Mouse (Mus musculus) forebrain, embryonic 11.5 days (tissue): ENCODE measurements at regions not wholly inside any gene's neighbourhood (a gene's known extent, or its start where the extent isn't known, plus 50 kb on each side); places are given as distances from the start of the nearest gene placed in this dataset.

Experiments used
- ATAC-seq: fragments of 200-750 bp; cut with Nextera tagmentation; replicated peaks from 2 replicates; pipeline ENCODE4 v1.8.0; 2017; ENCODE audit warnings: moderate TSS enrichment; ENCODE audit not compliant: low FRiP score
- DNase-seq: peaks from one replicate; pipeline ENCODE4 v3.0.0-alpha.2; 2017; ENCODE audit warnings: low spot score
- H3K27ac ChIP-seq: fragments of 300-500 bp; sonication (generic); 2 replicates; pipeline ENCODE4 v1.5.1; 2014; ENCODE audit warnings: low read depth, low read length
- H3K27me3 ChIP-seq: fragments of 300-500 bp; sonication (generic); 2 replicates; pipeline ENCODE4 v1.6.1; 2014; ENCODE audit warnings: mild to moderate bottlenecking, low read length, mixed read lengths; ENCODE audit not compliant: control insufficient read depth, insufficient read depth
- H3K36me3 ChIP-seq: fragments of 300-500 bp; sonication (generic); 2 replicates; pipeline ENCODE4 v1.6.1; 2014; ENCODE audit warnings: mild to moderate bottlenecking, low read length, moderate library complexity, mixed read lengths; ENCODE audit not compliant: control insufficient read depth, insufficient read depth
- H3K4me1 ChIP-seq: fragments of 300-500 bp; sonication (generic); replicated peaks from 2 replicates; pipeline ENCODE4 v1.6.1; 2014; ENCODE audit warnings: low read length, mixed read lengths; ENCODE audit not compliant: control insufficient read depth, insufficient read depth
- H3K4me2 ChIP-seq: fragments of 300-500 bp; sonication (generic); 2 replicates; pipeline ENCODE4 v1.6.1; 2014; ENCODE audit warnings: low read depth, mild to moderate bottlenecking, low read length, moderate library complexity, mixed read lengths; ENCODE audit not compliant: severe bottlenecking
- H3K4me3 ChIP-seq: fragments of 300-500 bp; sonication (generic); 2 replicates; pipeline ENCODE4 v1.5.1; 2014; ENCODE audit warnings: low read depth, low read length
- H3K9ac ChIP-seq: fragments of 300-500 bp; sonication (generic); 2 replicates; pipeline ENCODE4 v1.6.1; 2014; ENCODE audit warnings: low read length
- H3K9me3 ChIP-seq: fragments of 300-500 bp; sonication (generic); 2 replicates; pipeline ENCODE4 v1.6.1; 2016; ENCODE audit warnings: low read length, mixed read lengths; ENCODE audit not compliant: control insufficient read depth
- WGBS: fragments of 180-500 bp; shearing (Covaris S2); extraction: QIAGEN DNeasy Blood & Tissue Kit; methylation state at CpG from one replicate; pipeline ENCODE4 v1.1.7; 2014; 5-methylcytosine and 5-hydroxymethylcytosine counted together

GRCm38 (mm10) chr11:18278585-18279136, 325.0 kb upstream of the Etaa1 start:
- ATAC-seq: no peak
- Histone ChIP-seq H3K4me2 (no peak overlapping the region), H3K9ac (no peak overlapping the region), H3K9me3 (no peaks in the 10 kb centered on the region), H3K27ac (no peak overlapping the region), H3K4me1 (no peaks in the 10 kb centered on the region), H3K4me3 (no peak overlapping the region), H3K27me3 (no peaks in the 10 kb centered on the region), H3K36me3 (no peaks in the 10 kb centered on the region)
- no peak for DNase-seq
- WGBS: 75% methylated on average over 2 of the region's 2 CpGs

- H3K9ac ChIP-seq: no peak overlapping the region
Observed at GRCm38 (mm10) chr11:18272392-18272791, 318.7 kb upstream of the Etaa1 start.

GRCm38 (mm10) chr11:18266161-18266560, 312.5 kb upstream of the Etaa1 start:
- Histone ChIP-seq H3K4me2 (no peak overlapping the region), H3K9ac (no peak overlapping the region), H3K4me3 (no peak overlapping the region), H3K27me3 (no peaks in the 10 kb centered on the region), H3K9me3 (no peaks in the 10 kb centered on the region), H3K36me3 (no peaks in the 10 kb centered on the region), H3K4me1 (no peaks in the 10 kb centered on the region), H3K27ac (no peak overlapping the region)
- ATAC-seq (no peak), DNase-seq (no peak)
- 83% methylated on average over 2 of the region's 2 CpGs for WGBS

More at GRCm38 (mm10) chr11:18272392-18272791, 318.7 kb upstream of the Etaa1 start:
- no peaks in the 10 kb centered on the region for H3K36me3 ChIP-seq
- H3K9me3 ChIP-seq: no peaks in the 10 kb centered on the region
- DNase-seq: no peak
- H3K27me3 ChIP-seq: no peaks in the 10 kb centered on the region
- H3K27ac ChIP-seq: no peak overlapping the region
- H3K4me1 ChIP-seq: no peaks in the 10 kb centered on the region
- no peak overlapping the region for H3K4me2 ChIP-seq
- H3K4me3 ChIP-seq: no peak overlapping the region
- ATAC-seq: no peak
- WGBS: 78% methylated on average over 1 of the region's 1 CpGs

GRCm38 (mm10) chr11:18262901-18263300, 309.2 kb upstream of the Etaa1 start:
- WGBS: 84% methylated on average over 1 of the region's 1 CpGs
- ATAC-seq (no peak), DNase-seq (no peak)
- H3K9ac ChIP-seq: no peak overlapping the region
- no peaks in the 10 kb centered on the region for H3K4me1 ChIP-seq
- H3K9me3 ChIP-seq: no peaks in the 10 kb centered on the region
- H3K4me3 ChIP-seq: no peak overlapping the region
- no peaks in the 10 kb centered on the region for H3K27me3 ChIP-seq
- no peak overlapping the region for H3K4me2 ChIP-seq
- H3K27ac ChIP-seq: no peak overlapping the region
- no peaks in the 10 kb centered on the region for H3K36me3 ChIP-seq

- Histone ChIP-seq H3K36me3 (no peaks in the 10 kb centered on the region), H3K4me1 (no peaks in the 10 kb centered on the region), H3K27ac (no peak overlapping the region), H3K9ac (no peak overlapping the region), H3K4me3 (no peak overlapping the region), H3K4me2 (no peak overlapping the region), H3K9me3 (no peaks in the 10 kb centered on the region), H3K27me3 (no peaks in the 10 kb centered on the region)
- DNase-seq: no peak
- ATAC-seq: no peak
- WGBS: 79% methylated on average over 4 of the region's 4 CpGs
Observed at GRCm38 (mm10) chr11:18249236-18249635, 295.6 kb upstream of the Etaa1 start.

- no peak overlapping the region for H3K27ac ChIP-seq
- no peak for DNase-seq
- no peak overlapping the region for H3K4me2 ChIP-seq
- H3K36me3 ChIP-seq: no peaks in the 10 kb centered on the region
- H3K4me3 ChIP-seq: no peak overlapping the region
- no peaks in the 10 kb centered on the region for H3K4me1 ChIP-seq
- ATAC-seq: no peak
- H3K27me3 ChIP-seq: no peaks in the 10 kb centered on the region
- 79% methylated on average over 4 of the region's 4 CpGs for WGBS
- H3K9me3 ChIP-seq: no peaks in the 10 kb centered on the region
- H3K9ac ChIP-seq: no peak overlapping the region
Observed at GRCm38 (mm10) chr11:18216762-18217161, 263.1 kb upstream of the Etaa1 start.

- Histone ChIP-seq H3K27ac (no peak overlapping the region), H3K4me3 (no peak overlapping the region), H3K9ac (no peak overlapping the region), H3K36me3 (no peaks in the 10 kb centered on the region), H3K4me1 (no peaks in the 10 kb centered on the region), H3K9me3 (no peaks in the 10 kb centered on the region), H3K4me2 (no peak overlapping the region), H3K27me3 (no peaks in the 10 kb centered on the region)
- DNase-seq (no peak), ATAC-seq (no peak)
- 68% methylated on average over 2 of the region's 2 CpGs for WGBS
Observed at GRCm38 (mm10) chr11:18173028-18173427, 219.4 kb upstream of the Etaa1 start.

- H3K27ac ChIP-seq: no peak overlapping the region
- H3K4me2 ChIP-seq: no peak overlapping the region
- H3K27me3 ChIP-seq: no peaks in the 10 kb centered on the region
- H3K4me3 ChIP-seq: no peak overlapping the region
- no peak for DNase-seq
- peak; percentile 89 for ATAC-seq
- H3K9ac ChIP-seq: no peak overlapping the region
- H3K4me1 ChIP-seq: no peaks in the 10 kb centered on the region
- H3K9me3 ChIP-seq: no peaks in the 10 kb centered on the region
- H3K36me3 ChIP-seq: no peaks in the 10 kb centered on the region
- WGBS: 23% methylated on average over 2 of the region's 2 CpGs
Observed at GRCm38 (mm10) chr11:18171207-18171776, 217.6 kb upstream of the Etaa1 start.
